Mouse (Mus musculus): ENCODE results near the gene Cenph. TPM values are rescaled to one million over a fixed set of nuclear protein-coding genes. Genes with fewer than 3 reads are reported as not detected.

Gene Cenph
- polyA plus RNA-seq, 1 experiment from 2014 or later: 24.2 TPM

- H3K9ac ChIP-seq (ENCODE audit: low read depth, low read length): no peak overlapping the region
- no peak overlapping the region for H3K4me2 ChIP-seq (ENCODE audit: low read depth, low read length)
- peaks cover 6% of the 10 kb centered on the region for H3K4me1 ChIP-seq (ENCODE audit: control insufficient read depth, low read depth, low read length)
- no peak overlapping the region for H3K4me3 ChIP-seq (ENCODE audit: low read depth, low read length)
- H3K27me3 ChIP-seq (ENCODE audit: control insufficient read depth, insufficient read depth, low read depth, low read length): no peaks in the 10 kb centered on the region
- no peak for ATAC-seq (ENCODE audit: low read depth)
- 74% methylated on average over 5 of the region's 5 CpGs for WGBS (ENCODE audit: insufficient replicate concordance)
- no peaks in the 10 kb centered on the region for H3K9me3 ChIP-seq (replicated peaks; ENCODE audit: control insufficient read depth, low read length)
- H3K27ac ChIP-seq (ENCODE audit: low read length): no peak overlapping the region
- peaks cover 8% of the 10 kb centered on the region for H3K36me3 ChIP-seq (ENCODE audit: control insufficient read depth, insufficient read depth)
These were observed 54.0 kb downstream of the Cenph start for GRCm38 (mm10) chr13:100721656-100722055.

GRCm38 (mm10) chr13:100715467-100715866 lies 60.2 kb downstream of the Cenph start:
- Histone ChIP-seq H3K9ac (ENCODE audit: low read depth, low read length) (no peak overlapping the region), H3K9me3 (replicated peaks; ENCODE audit: control insufficient read depth, low read length) (no peaks in the 10 kb centered on the region), H3K4me1 (ENCODE audit: control insufficient read depth, low read depth, low read length) (no peaks in the 10 kb centered on the region), H3K27me3 (ENCODE audit: control insufficient read depth, insufficient read depth, low read depth, low read length) (no peaks in the 10 kb centered on the region), H3K27ac (ENCODE audit: low read length) (no peak overlapping the region), H3K4me3 (ENCODE audit: low read depth, low read length) (no peak overlapping the region), H3K4me2 (ENCODE audit: low read depth, low read length) (no peak overlapping the region), H3K36me3 (ENCODE audit: control insufficient read depth, insufficient read depth) (peaks cover 28% of the 10 kb centered on the region)
- ATAC-seq (ENCODE audit: low read depth): no peak
- WGBS (ENCODE audit: insufficient replicate concordance): 48% methylated on average over 6 of the region's 6 CpGs

Other genes with a start within 250 kb of the Cenph start
- 12.9 and 15.1 TPM in 2 replicates for gene Ocln, start 223.2 kb downstream of the Cenph start, polyA plus RNA-seq (2015; fragmentation: Nextera tagmentation; extraction: Ambion mirVana)
- gene Marveld2, start 158.9 kb downstream of the Cenph start, polyA plus RNA-seq (2015; fragmentation: Nextera tagmentation; extraction: Ambion mirVana): 9.6 and 10.5 TPM in 2 replicates
- gene Ak6, start 124.9 kb downstream of the Cenph start, polyA plus RNA-seq (2015; fragmentation: Nextera tagmentation; extraction: Ambion mirVana): 121 and 134 TPM in 2 replicates
- 11.4 and 12.5 TPM in 2 replicates for gene Rad17, start 124.8 kb downstream of the Cenph start, polyA plus RNA-seq (2015; fragmentation: Nextera tagmentation; extraction: Ambion mirVana)
- 12.2 and 13.3 TPM in 2 replicates for gene Taf9, start 124.3 kb downstream of the Cenph start, polyA plus RNA-seq (2015; fragmentation: Nextera tagmentation; extraction: Ambion mirVana)
- gene Ccdc125, start 106.2 kb downstream of the Cenph start, polyA plus RNA-seq (2015; fragmentation: Nextera tagmentation; extraction: Ambion mirVana): 6.0 and 6.3 TPM in 2 replicates
- gene Cdk7, start 45.0 kb downstream of the Cenph start, polyA plus RNA-seq (2015; fragmentation: Nextera tagmentation; extraction: Ambion mirVana): 28.7 and 31.4 TPM in 2 replicates
- gene Mrps36, start 31.2 kb downstream of the Cenph start, polyA plus RNA-seq (2015; fragmentation: Nextera tagmentation; extraction: Ambion mirVana): 92.4 and 98.8 TPM in 2 replicates
- 186 and 211 TPM in 2 replicates for gene Ccnb1, start 10.7 kb upstream of the Cenph start, polyA plus RNA-seq (2015; fragmentation: Nextera tagmentation; extraction: Ambion mirVana)
- gene Slc30a5, start 57.5 kb upstream of the Cenph start, polyA plus RNA-seq (2015; fragmentation: Nextera tagmentation; extraction: Ambion mirVana): 21.2 and 22.3 TPM in 2 replicates

Data from liver, embryonic 16.5 days (tissue).